Mouse (Mus musculus) midbrain, embryonic 11.5 days (tissue): ENCODE measurements around the gene Ogfrl1. TPM values are rescaled to one million over a fixed set of nuclear protein-coding genes. Genes with fewer than 3 reads are reported as not detected.

ENCODE experiments used
- ATAC-seq: fragments of 200-750 bp; cut with Nextera tagmentation; 2 replicates; pipeline ENCODE4 v1.8.0; 2017; ENCODE audit warnings: moderate TSS enrichment, moderate library complexity; ENCODE audit not compliant: low FRiP score
- DNase-seq: peaks from one replicate; pipeline ENCODE4 v3.0.0; 2015; ENCODE audit warnings: low spot score; ENCODE audit errors: missing footprints
- H3K27ac ChIP-seq: fragments of 300-500 bp; sonication (generic); 2 replicates; pipeline ENCODE4 v1.5.1; 2014; ENCODE audit warnings: low read depth, low read length
- H3K27me3 ChIP-seq: fragments of 300-500 bp; sonication (generic); 2 replicates; pipeline ENCODE4 v1.6.1; 2014; ENCODE audit warnings: mild to moderate bottlenecking, low read length, moderate library complexity, mixed read lengths; ENCODE audit not compliant: control insufficient read depth, insufficient read depth
- H3K36me3 ChIP-seq: fragments of 300-500 bp; sonication (generic); 2 replicates; pipeline ENCODE4 v1.6.1; 2014; ENCODE audit warnings: mild to moderate bottlenecking, low read length, moderate library complexity, mixed read lengths; ENCODE audit not compliant: control insufficient read depth, insufficient read depth
- H3K4me1 ChIP-seq: fragments of 300-500 bp; sonication (generic); 2 replicates; pipeline ENCODE4 v1.6.1; 2014; ENCODE audit warnings: low read length; ENCODE audit not compliant: control insufficient read depth, insufficient read depth
- H3K4me2 ChIP-seq: fragments of 300-500 bp; sonication (generic); 2 replicates; pipeline ENCODE4 v1.6.1; 2014; ENCODE audit warnings: mild to moderate bottlenecking, moderate library complexity
- H3K4me3 ChIP-seq: fragments of 300-500 bp; sonication (generic); 2 replicates; pipeline ENCODE4 v1.5.1; 2014; ENCODE audit warnings: low read depth, low read length
- H3K9ac ChIP-seq: fragments of 300-500 bp; sonication (generic); 2 replicates; pipeline ENCODE4 v1.6.1; 2014; ENCODE audit warnings: low read length
- H3K9me3 ChIP-seq: fragments of 300-500 bp; sonication (generic); 2 replicates; pipeline ENCODE4 v1.6.1; 2016; ENCODE audit warnings: low read length; ENCODE audit not compliant: control insufficient read depth
- WGBS: fragments of 180-500 bp; shearing (Covaris S2); extraction: QIAGEN DNeasy Blood & Tissue Kit; methylation state at CpG from one replicate; pipeline ENCODE4 v1.1.7; 2014; 5-methylcytosine and 5-hydroxymethylcytosine counted together
- polyA plus RNA-seq: library from polyadenylated mRNA; unstranded; fragments of >200 nt; fragmentation: Nextera tagmentation; extraction: Ambion mirVana; gene quantifications from 2 replicates; pipeline ENCODE4 v1.2.1, GENCODE M21; 2014

Ogfrl1 gene
- polyA plus RNA-seq = 11.5 and 12.1 TPM in 2 replicates

GRCm38 (mm10) chr1:23397623-23398022, at the start of gene Ogfrl1:
Gene Ogfrl1, minus strand, starts transcription at chr1:23397772.
- Histone ChIP-seq H3K27me3 (no peaks in the 10 kb centered on the region), H3K36me3 (no peaks in the 10 kb centered on the region), H3K9ac (no peak within 1 kb of the TSS), H3K27ac (no peak within 1 kb of the TSS), H3K4me3 (no peak within 1 kb of the TSS), H3K4me2 (no peak within 1 kb of the TSS), H3K9me3 (no peaks in the 10 kb centered on the region), H3K4me1 (no peaks in the 10 kb centered on the region)
- no peak for DNase-seq
- WGBS = 94% methylated on average over 4 of the region's 4 CpGs
- no peak for ATAC-seq

- no peaks in the 10 kb centered on the region for H3K27me3 ChIP-seq
- DNase-seq (no peak), ATAC-seq (no peak)
- no peaks in the 10 kb centered on the region for H3K4me1 ChIP-seq
- no peak overlapping the region for H3K9ac ChIP-seq
- H3K27ac ChIP-seq = no peak overlapping the region
- WGBS = 88% methylated on average over 5 of the region's 5 CpGs
- no peaks in the 10 kb centered on the region for H3K36me3 ChIP-seq
- no peaks in the 10 kb centered on the region for H3K9me3 ChIP-seq
- no peak overlapping the region for H3K4me2 ChIP-seq
- H3K4me3 ChIP-seq = no peak overlapping the region
These were observed 48.3 kb upstream of the Ogfrl1 start for GRCm38 (mm10) chr1:23445736-23446424.

- DNase-seq = no peak
- no peak overlapping the region for H3K4me3 ChIP-seq
- WGBS = 87% methylated on average over 3 of the region's 3 CpGs
These were observed 36.0 kb upstream of the Ogfrl1 start for GRCm38 (mm10) chr1:23433612-23434011.

GRCm38 (mm10) chr1:23426447-23426846, 28.9 kb upstream of the Ogfrl1 start:
- Histone ChIP-seq H3K36me3 (no peaks in the 10 kb centered on the region), H3K4me1 (no peaks in the 10 kb centered on the region), H3K9me3 (no peaks in the 10 kb centered on the region; the same call in 1 of the 2 replicates), H3K4me3 (no peak overlapping the region), H3K27me3 (no peaks in the 10 kb centered on the region), H3K9ac (no peak overlapping the region), H3K4me2 (no peak overlapping the region), H3K27ac (no peak overlapping the region)
- no peak for DNase-seq
- 92% methylated on average over 2 of the region's 2 CpGs for WGBS
- ATAC-seq = no peak

More at GRCm38 (mm10) chr1:23433612-23434011, 36.0 kb upstream of the Ogfrl1 start:
- H3K27me3 ChIP-seq = no peaks in the 10 kb centered on the region
- H3K36me3 ChIP-seq = no peaks in the 10 kb centered on the region
- no peaks in the 10 kb centered on the region for H3K9me3 ChIP-seq
- no peak overlapping the region for H3K4me2 ChIP-seq
- H3K9ac ChIP-seq = no peak overlapping the region
- ATAC-seq = no peak
- no peaks in the 10 kb centered on the region for H3K4me1 ChIP-seq
- no peak overlapping the region for H3K27ac ChIP-seq

- H3K27me3 ChIP-seq = no peaks in the 10 kb centered on the region
- no peaks in the 10 kb centered on the region for H3K36me3 ChIP-seq
- H3K4me3 ChIP-seq = no peak overlapping the region
- no peaks in the 10 kb centered on the region for H3K4me1 ChIP-seq
- DNase-seq (no peak), ATAC-seq (no peak)
- H3K9ac ChIP-seq = no peak overlapping the region
- no peak overlapping the region for H3K4me2 ChIP-seq
- no peak overlapping the region for H3K27ac ChIP-seq
- 85% methylated on average over 1 of the region's 1 CpGs for WGBS
- H3K9me3 ChIP-seq = no peaks in the 10 kb centered on the region
These were observed 21.4 kb upstream of the Ogfrl1 start for GRCm38 (mm10) chr1:23418941-23419340.

GRCm38 (mm10) chr1:23418059-23418458, 20.5 kb upstream of the Ogfrl1 start:
- DNase-seq (no peak), ATAC-seq (no peak)
- H3K36me3 ChIP-seq = no peaks in the 10 kb centered on the region
- H3K9me3 ChIP-seq = no peaks in the 10 kb centered on the region
- H3K4me1 ChIP-seq = no peaks in the 10 kb centered on the region
- WGBS = 82% methylated on average over 2 of the region's 2 CpGs
- H3K4me3 ChIP-seq = no peak overlapping the region
- no peak overlapping the region for H3K9ac ChIP-seq
- H3K27ac ChIP-seq = no peak overlapping the region
- H3K4me2 ChIP-seq = no peak overlapping the region
- no peaks in the 10 kb centered on the region for H3K27me3 ChIP-seq

- ATAC-seq (no peak), DNase-seq (no peak)
- no peaks in the 10 kb centered on the region for H3K9me3 ChIP-seq
- no peak overlapping the region for H3K9ac ChIP-seq
- no peaks in the 10 kb centered on the region for H3K4me1 ChIP-seq
- WGBS = 97% methylated on average over 3 of the region's 3 CpGs
- no peaks in the 10 kb centered on the region for H3K36me3 ChIP-seq
- H3K27ac ChIP-seq = no peak overlapping the region
- H3K4me2 ChIP-seq = no peak overlapping the region
- no peaks in the 10 kb centered on the region for H3K27me3 ChIP-seq
- no peak overlapping the region for H3K4me3 ChIP-seq
These were observed 20.0 kb upstream of the Ogfrl1 start for GRCm38 (mm10) chr1:23417562-23417961.

GRCm38 (mm10) chr1:23411533-23411932, 14.0 kb upstream of the Ogfrl1 start:
- H3K4me2 ChIP-seq = no peak overlapping the region
- H3K9me3 ChIP-seq = no peaks in the 10 kb centered on the region
- WGBS = 92% methylated on average over 5 of the region's 5 CpGs
- no peak overlapping the region for H3K9ac ChIP-seq
- H3K36me3 ChIP-seq = no peaks in the 10 kb centered on the region
- DNase-seq (no peak), ATAC-seq (no peak)
- H3K4me3 ChIP-seq = no peak overlapping the region
- no peaks in the 10 kb centered on the region for H3K27me3 ChIP-seq
- no peaks in the 10 kb centered on the region for H3K4me1 ChIP-seq
- no peak overlapping the region for H3K27ac ChIP-seq

- no peaks in the 10 kb centered on the region for H3K4me1 ChIP-seq
- H3K27me3 ChIP-seq = no peaks in the 10 kb centered on the region
- H3K9me3 ChIP-seq = no peaks in the 10 kb centered on the region
- ATAC-seq = no peak
- no peak overlapping the region for H3K4me3 ChIP-seq
- WGBS = 89% methylated on average over 2 of the region's 2 CpGs
- H3K9ac ChIP-seq = no peak overlapping the region
- no peaks in the 10 kb centered on the region for H3K36me3 ChIP-seq
- no peak overlapping the region for H3K27ac ChIP-seq
- no peak overlapping the region for H3K4me2 ChIP-seq
- no peak for DNase-seq
These were observed 12.4 kb upstream of the Ogfrl1 start for GRCm38 (mm10) chr1:23409960-23410359.
